Mouse (Mus musculus) C2C12 (cell line): ENCODE measurements at regions not wholly inside any gene's neighbourhood (a gene's known extent, or its start where the extent isn't known, plus 50 kb on each side); places are given as distances from the start of the nearest gene placed in this dataset.

Source experiments
- CTCF ChIP-seq: IDR thresholded peaks from one replicate; pipeline ENCODE4 v1.5.1; 2011; ENCODE audit not compliant: control insufficient read depth, insufficient read depth, insufficient read length
- FOSL1 ChIP-seq: IDR thresholded peaks from one replicate; pipeline ENCODE4 v1.8.0; 2011; ENCODE audit warnings: mild to moderate bottlenecking, low read length; ENCODE audit not compliant: poor library complexity, insufficient read depth, severe bottlenecking

DNA sequence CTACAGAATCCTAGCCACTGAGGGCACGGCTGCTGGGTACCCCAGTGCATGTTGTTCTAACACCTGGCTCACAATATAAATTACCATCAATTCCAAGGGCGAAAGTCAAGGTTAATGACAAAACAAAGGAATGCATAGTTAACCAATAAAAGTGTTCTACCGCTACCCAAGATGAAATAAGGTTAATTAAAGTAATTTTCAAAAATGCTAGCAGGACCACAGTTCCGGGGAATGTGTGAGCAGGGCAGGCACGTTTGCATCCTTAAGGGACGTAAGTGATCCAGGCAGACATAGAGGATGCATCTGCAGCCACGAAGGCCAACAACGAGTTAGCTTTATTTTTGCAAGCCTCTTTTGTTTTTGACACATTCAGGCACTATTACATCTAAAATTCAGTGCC, 220.3 kb upstream of the Nfe2l3 start:
- no peak for TF ChIP-seq CTCF
- TF ChIP-seq FOSL1: no peak
